Mouse (Mus musculus): ENCODE data around the gene Nid2. TPM values are rescaled to one million over a fixed set of nuclear protein-coding genes. Genes with fewer than 3 reads are reported as not detected.

The Nid2 gene
- total and polyA plus RNA-seq, 3 experiments, result not detected

GRCm38 (mm10) chr14:19765539-19766379 is 14.7 kb downstream of the Nid2 start:
- Histone ChIP-seq H3K79me2 (ENCODE audit: control insufficient read depth, insufficient read depth, low read length, poor library complexity) (no peaks in the 10 kb centered on the region), H3K4me3 (ENCODE audit: control insufficient read depth in 1 of 2, insufficient read depth in 1 of 2, low read depth in 2 of 2, low read length in 2 of 2) (no peak overlapping the region), H3K4me1 (ENCODE audit: control insufficient read depth in 1 of 2, insufficient read depth in 2 of 2, low read length in 2 of 2) (no peaks in the 10 kb centered on the region), H3K36me3 (ENCODE audit: control insufficient read depth in 1 of 2, insufficient read depth in 2 of 2, low read length in 2 of 2) (no peaks in the 10 kb centered on the region; a peak in 1 of 4 replicates), H3K9me3 (replicated peaks; ENCODE audit: insufficient read depth, low read length) (no peaks in the 10 kb centered on the region), H3K9ac (ENCODE audit: control insufficient read depth, low read depth, low read length, poor library complexity, severe bottlenecking) (no peak overlapping the region), H3K27ac (ENCODE audit: control insufficient read depth, low read depth, low read length) (no peak overlapping the region), H3K27me3 (ENCODE audit: control insufficient read depth in 1 of 2, insufficient read depth in 2 of 2, low read length in 2 of 2) (no peaks in the 10 kb centered on the region; a peak in 1 of 4 replicates)
- no peak for DNase-seq (ENCODE audit: low read depth, low spot score)
- no peak for TF ChIP-seq TAL1 (IDR thresholded peaks at IDR 0.05; ENCODE audit: low read length)
- no peak for TF ChIP-seq TBP (IDR thresholded peaks at IDR 0.05; ENCODE audit: low read depth, low read length)
- no peak for TF ChIP-seq ZC3H11A (IDR thresholded peaks at IDR 0.05; ENCODE audit: low read depth, low read length)
- TF ChIP-seq RAD21 (IDR thresholded peaks at IDR 0.05; ENCODE audit: low read depth, low read length), result no peak
- TF ChIP-seq MAFK (IDR thresholded peaks at IDR 0.05; ENCODE audit: borderline replicate concordance, low read depth, low read length), result no peak
- no peak for TF ChIP-seq MEF2A (IDR thresholded peaks at IDR 0.05; ENCODE audit: extremely low read depth, insufficient replicate concordance, low read depth, low read length, poor library complexity, severe bottlenecking)
- TF ChIP-seq ZKSCAN1 (IDR thresholded peaks at IDR 0.05; ENCODE audit: low read depth, low read length), result no peak
- no peak for TF ChIP-seq CHD2 (IDR thresholded peaks at IDR 0.05; ENCODE audit: low read length)
- TF ChIP-seq POLR2A (IDR thresholded peaks at IDR 0.05; ENCODE audit: control insufficient read depth in 1 of 2, insufficient read depth in 1 of 2, low read depth in 1 of 2, low read length in 2 of 2, poor library complexity in 1 of 2), result no peak
- no peak for TF ChIP-seq CHD1 (IDR thresholded peaks at IDR 0.05; ENCODE audit: low read depth, low read length)
- TF ChIP-seq NELFE (IDR thresholded peaks at IDR 0.05; ENCODE audit: low read depth, low read length), result no peak
- no peak for TF ChIP-seq BHLHE40 (IDR thresholded peaks at IDR 0.05; ENCODE audit: borderline replicate concordance, low read depth, low read length)
- no peak for TF ChIP-seq JUND (IDR thresholded peaks at IDR 0.05; ENCODE audit: low read depth, low read length)
- no peak for TF ChIP-seq MYB (IDR thresholded peaks at IDR 0.05; ENCODE audit: low read depth, low read length)
- TF ChIP-seq RCOR1 (IDR thresholded peaks at IDR 0.05; ENCODE audit: low read depth, low read length), result no peak

GRCm38 (mm10) chr14:19766380-19766649 is 15.2 kb downstream of the Nid2 start:
- Histone ChIP-seq H3K4me3 (ENCODE audit: control insufficient read depth in 1 of 2, insufficient read depth in 1 of 2, low read depth in 2 of 2, low read length in 2 of 2) (no peak overlapping the region), H3K36me3 (ENCODE audit: control insufficient read depth in 1 of 2, insufficient read depth in 2 of 2, low read length in 2 of 2) (no peaks in the 10 kb centered on the region; a peak in 1 of 4 replicates), H3K27me3 (ENCODE audit: control insufficient read depth in 1 of 2, insufficient read depth in 2 of 2, low read length in 2 of 2) (no peaks in the 10 kb centered on the region; a peak in 1 of 4 replicates), H3K27ac (ENCODE audit: control insufficient read depth, low read depth, low read length) (no peak overlapping the region), H3K9me3 (replicated peaks; ENCODE audit: insufficient read depth, low read length) (no peaks in the 10 kb centered on the region), H3K79me2 (ENCODE audit: control insufficient read depth, insufficient read depth, low read length, poor library complexity) (no peaks in the 10 kb centered on the region), H3K4me1 (ENCODE audit: control insufficient read depth in 1 of 2, insufficient read depth in 2 of 2, low read length in 2 of 2) (no peaks in the 10 kb centered on the region), H3K9ac (ENCODE audit: control insufficient read depth, low read depth, low read length, poor library complexity, severe bottlenecking) (no peak overlapping the region)
- no peak for DNase-seq (ENCODE audit: low read depth, low spot score)
- TF ChIP-seq SIN3A (IDR thresholded peaks at IDR 0.05; ENCODE audit: low read length) (no peak), MAX (IDR thresholded peaks at IDR 0.05; ENCODE audit: low read length) (no peak), ZNF384 (IDR thresholded peaks at IDR 0.05; ENCODE audit: low read depth, low read length) (no peak), CTCF (IDR thresholded peaks at IDR 0.05 in 2 of 3, conservative IDR thresholded peaks at IDR 0.05 in 1 of 3; ENCODE audit: control insufficient read depth in 1 of 3, insufficient read depth in 1 of 3, low read depth in 2 of 3, low read length in 3 of 3, poor library complexity in 1 of 3, severe bottlenecking in 1 of 3) (no peak), MAFK (IDR thresholded peaks at IDR 0.05; ENCODE audit: borderline replicate concordance, low read depth, low read length) (no peak), USF1 (IDR thresholded peaks at IDR 0.05; ENCODE audit: low read depth, low read length) (no peak), POLR2A (IDR thresholded peaks at IDR 0.05; ENCODE audit: control insufficient read depth in 1 of 2, insufficient read depth in 1 of 2, low read depth in 1 of 2, low read length in 2 of 2, poor library complexity in 1 of 2) (no peak), UBTF (IDR thresholded peaks at IDR 0.05; ENCODE audit: borderline replicate concordance, insufficient read depth, low read depth, low read length) (no peak), SMC3 (IDR thresholded peaks at IDR 0.05; ENCODE audit: low read depth, low read length) (no peak), USF2 (IDR thresholded peaks at IDR 0.05; ENCODE audit: borderline replicate concordance in 1 of 2, insufficient read depth in 1 of 2, low read depth in 1 of 2, low read length in 2 of 2) (no peak)

Data from MEL (cell line).